Mouse (Mus musculus) ES-Bruce4 (cell line): ENCODE results near the gene Morn5.

Source experiments
- CTCF ChIP-seq: IDR thresholded peaks from one replicate; pipeline ENCODE4 v1.8.1; 2011; ENCODE audit warnings: low read depth, low read length
- EP300 ChIP-seq: IDR thresholded peaks from 2 replicates; pipeline ENCODE4 v1.6.1; 2011; ENCODE audit warnings: low read depth, low read length; ENCODE audit not compliant: insufficient read depth
- POLR2A ChIP-seq: IDR thresholded peaks from one replicate; pipeline ENCODE4 v1.8.1; 2011; ENCODE audit warnings: low read length; ENCODE audit not compliant: insufficient read depth

- TF ChIP-seq CTCF (no peak), POLR2A (no peak), EP300 (no peak)
Observed at GRCm38 (mm10) chr2:36129051-36129450, 79.8 kb downstream of the Morn5 start.
